Mouse (Mus musculus) heart, postnatal 4 days (tissue): ENCODE results near the gene Smarca4. TPM values are rescaled to one million over a fixed set of nuclear protein-coding genes. Genes with fewer than 3 reads are reported as not detected.
A peak's percentile ranks its signal among the peaks of the same experiment; 100 is the strongest.

Experiments used
- DNase-seq: peaks from one replicate; pipeline ENCODE4 v3.0.0; 2021
- total RNA-seq, 2 experiments: library from RNA; stranded (reverse); gene quantifications; 2 replicates each; pipeline ENCODE4 v1.2.3; 2021

Smarca4 gene
- total RNA-seq, 2 experiments from 2014 or later: 74.5 to 80.1 TPM

GRCm38 (mm10) chr9:21724147-21724536, 108.2 kb downstream of the Smarca4 start:
- peak; percentile 94 for DNase-seq

GRCm38 (mm10) chr9:21725224-21726121, 109.5 kb downstream of the Smarca4 start:
- DNase-seq: no peak

GRCm38 (mm10) chr9:21726218-21726975, 110.4 kb downstream of the Smarca4 start:
- no peak for DNase-seq

DNA sequence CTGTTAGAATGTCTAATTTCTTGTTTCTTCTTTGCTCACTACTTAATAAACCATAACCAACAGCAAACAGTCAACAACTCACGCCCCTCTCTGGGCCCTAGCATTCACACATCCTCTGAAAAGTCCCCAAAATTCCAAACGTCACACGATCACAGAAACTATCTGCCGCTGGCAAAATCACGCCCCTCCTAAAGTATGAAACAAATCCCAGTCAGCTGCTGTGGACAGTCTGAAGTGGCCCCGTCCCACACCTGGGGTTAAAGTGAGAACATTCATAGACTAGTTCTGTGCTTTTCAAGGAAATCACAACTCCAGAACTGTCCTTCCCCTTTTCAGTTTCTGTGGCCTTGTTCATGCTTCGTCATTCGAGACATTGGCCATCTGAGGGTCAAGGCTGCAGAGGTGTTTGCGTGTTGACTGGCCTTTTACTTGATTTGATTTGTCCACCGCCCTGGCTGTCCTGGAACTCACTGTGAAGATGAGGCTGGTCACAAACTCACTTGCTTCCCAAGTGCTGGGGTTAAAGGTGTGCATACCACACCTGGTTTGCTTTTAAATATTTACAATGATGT, 112.4 kb downstream of the Smarca4 start:
- DNase-seq: no peak

GRCm38 (mm10) chr9:21729264-21729663, 113.3 kb downstream of the Smarca4 start:
- DNase-seq: no peak

GRCm38 (mm10) chr9:21732288-21732687, 116.3 kb downstream of the Smarca4 start:
- no peak for DNase-seq

DNA sequence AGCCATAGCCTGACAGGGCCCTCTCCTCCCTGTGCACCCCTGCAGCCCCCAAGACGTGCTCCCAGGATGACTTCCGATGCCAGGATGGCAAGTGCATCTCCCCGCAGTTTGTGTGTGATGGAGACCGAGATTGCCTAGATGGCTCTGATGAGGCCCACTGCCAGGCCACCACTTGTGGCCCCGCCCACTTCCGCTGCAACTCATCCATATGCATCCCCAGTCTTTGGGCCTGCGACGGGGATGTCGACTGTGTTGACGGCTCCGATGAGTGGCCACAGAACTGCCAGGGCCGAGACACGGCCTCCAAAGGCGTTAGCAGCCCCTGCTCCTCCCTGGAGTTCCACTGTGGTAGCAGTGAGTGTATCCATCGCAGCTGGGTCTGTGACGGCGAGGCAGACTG, 117.5 kb downstream of the Smarca4 start:
- no peak for DNase-seq

DNA sequence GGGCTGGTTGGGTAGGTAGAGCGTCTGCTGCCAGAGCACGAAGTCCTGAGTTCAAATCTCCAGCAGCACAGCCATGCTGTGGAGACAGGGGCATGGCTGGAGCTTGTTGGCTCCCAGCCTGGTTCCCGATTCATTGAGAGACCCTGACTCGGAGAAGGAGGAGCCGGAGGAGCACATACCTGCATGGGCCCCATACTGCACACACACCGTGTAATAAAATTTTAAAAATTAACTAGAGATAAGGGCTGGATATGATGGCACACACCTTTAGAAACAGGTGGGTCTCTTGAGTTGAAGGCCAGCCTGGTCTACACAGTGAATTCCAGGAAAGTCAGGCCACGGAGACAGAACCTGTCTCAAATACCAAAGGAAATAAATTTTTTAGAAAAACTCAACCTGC, 118.0 kb downstream of the Smarca4 start:
- no peak for DNase-seq

GRCm38 (mm10) chr9:21735126-21735525, 119.2 kb downstream of the Smarca4 start:
- DNase-seq: no peak

DNA sequence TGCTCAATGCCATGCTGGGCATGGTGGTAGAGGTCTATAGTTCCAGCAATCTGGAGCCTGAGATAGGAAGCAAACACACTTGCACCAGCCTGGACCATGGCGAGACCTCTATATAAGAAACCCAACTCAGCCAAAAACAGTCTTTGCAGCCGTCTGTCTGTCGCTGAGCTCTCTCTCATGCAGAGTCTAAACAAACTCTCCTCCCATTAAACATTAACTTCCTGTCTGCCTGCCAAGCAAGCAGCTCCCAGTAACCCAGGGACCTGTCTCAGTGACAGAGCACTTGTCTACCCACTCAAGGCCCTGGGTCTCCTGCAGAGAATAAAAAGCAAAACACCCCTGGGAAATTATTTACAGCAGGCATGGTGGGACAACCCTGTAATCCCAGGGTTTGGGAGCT, 120.6 kb downstream of the Smarca4 start:
- no peak for DNase-seq

DNA sequence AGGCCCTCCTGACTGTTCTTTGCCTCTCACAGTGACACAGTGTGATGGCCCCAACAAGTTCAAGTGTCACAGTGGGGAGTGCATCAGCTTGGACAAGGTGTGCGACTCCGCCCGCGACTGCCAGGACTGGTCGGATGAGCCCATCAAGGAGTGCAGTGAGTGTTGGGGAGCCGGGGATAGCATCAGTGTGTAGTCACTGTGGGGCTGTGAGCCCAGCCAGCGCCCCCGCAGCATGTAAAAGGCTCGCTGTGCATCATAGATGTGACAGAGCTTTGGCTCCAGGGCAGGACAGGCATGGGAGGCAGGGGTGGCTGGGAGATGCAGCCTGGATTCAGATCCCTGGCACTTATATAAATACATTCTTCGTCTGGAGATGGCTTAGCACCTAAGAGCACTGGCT, 121.2 kb downstream of the Smarca4 start:
- no peak for DNase-seq

GRCm38 (mm10) chr9:21738776-21739175, 122.8 kb downstream of the Smarca4 start:
- DNase-seq: no peak

DNA sequence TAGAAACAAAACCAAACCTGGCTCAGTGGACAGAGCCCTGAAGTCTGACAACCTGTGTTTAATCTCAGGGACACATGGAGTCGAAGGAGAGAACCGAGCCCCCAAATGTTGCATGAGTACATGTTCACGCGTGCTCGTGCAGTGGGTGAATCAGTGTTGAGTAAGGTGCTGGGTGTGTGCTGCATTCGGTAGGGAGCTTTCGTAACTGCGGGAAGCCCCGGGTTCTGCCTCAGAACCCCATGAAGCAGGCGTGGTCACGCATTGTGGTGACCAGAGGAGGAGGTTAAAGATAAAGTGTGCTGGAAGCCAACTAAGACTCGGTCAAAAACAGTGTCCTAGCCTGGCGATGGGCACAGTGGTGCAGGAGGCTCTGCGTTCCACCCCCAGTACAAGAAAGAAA, 124.5 kb downstream of the Smarca4 start:
- DNase-seq: no peak

- DNase-seq: no peak
Measured at GRCm38 (mm10) chr9:21741514-21741913, 125.5 kb downstream of the Smarca4 start.

DNA sequence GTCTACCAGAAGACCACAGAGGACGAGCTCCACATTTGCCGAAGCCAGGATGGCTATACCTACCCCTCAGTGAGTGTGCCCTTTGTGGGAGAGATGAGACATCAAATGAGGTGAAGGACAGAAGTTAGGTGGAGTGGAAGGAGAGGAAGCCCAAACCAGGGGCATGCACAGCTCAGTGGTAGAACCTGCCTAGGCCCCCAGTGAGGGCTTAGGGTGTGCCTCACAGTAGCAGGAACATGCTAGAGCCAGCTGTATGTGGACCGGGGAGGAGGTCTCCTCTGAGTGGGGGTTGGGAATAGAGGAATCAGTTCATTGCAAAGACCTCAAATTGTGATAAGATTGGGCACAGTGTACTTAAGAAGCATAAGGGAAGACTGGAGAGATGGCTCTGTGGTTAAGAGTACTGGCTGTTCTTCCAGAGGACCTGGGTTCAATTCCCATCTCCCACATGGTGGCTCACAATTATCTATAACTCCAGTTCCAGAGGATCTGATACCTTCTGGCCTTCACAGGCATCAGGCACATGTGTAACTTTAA, 131.3 kb downstream of the Smarca4 start:
- no peak for DNase-seq

DNA sequence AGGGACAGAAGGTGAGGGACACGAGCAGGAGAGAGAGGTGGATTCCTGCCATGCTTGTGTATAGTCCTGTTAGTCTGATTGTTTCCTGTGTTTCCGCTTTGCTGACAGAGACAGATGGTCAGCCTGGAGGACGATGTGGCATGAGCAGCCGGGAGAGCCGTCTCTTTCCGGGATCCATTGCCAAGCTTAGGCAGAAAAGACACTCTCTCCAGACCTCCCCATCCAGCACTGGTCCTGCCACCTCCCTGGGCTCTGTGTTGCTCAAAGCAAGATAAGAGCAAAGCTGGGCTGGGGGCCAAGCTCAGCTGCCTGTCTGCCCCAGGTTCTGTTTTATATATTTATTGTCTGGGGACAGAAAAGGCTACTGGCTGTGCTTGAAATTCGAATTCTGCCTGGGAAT, 132.1 kb downstream of the Smarca4 start:
- peak; percentile 87 for DNase-seq

GRCm38 (mm10) chr9:21748491-21748890, 132.5 kb downstream of the Smarca4 start:
- DNase-seq: no peak

GRCm38 (mm10) chr9:21749382-21750118, 133.6 kb downstream of the Smarca4 start:
- DNase-seq: no peak

DNA sequence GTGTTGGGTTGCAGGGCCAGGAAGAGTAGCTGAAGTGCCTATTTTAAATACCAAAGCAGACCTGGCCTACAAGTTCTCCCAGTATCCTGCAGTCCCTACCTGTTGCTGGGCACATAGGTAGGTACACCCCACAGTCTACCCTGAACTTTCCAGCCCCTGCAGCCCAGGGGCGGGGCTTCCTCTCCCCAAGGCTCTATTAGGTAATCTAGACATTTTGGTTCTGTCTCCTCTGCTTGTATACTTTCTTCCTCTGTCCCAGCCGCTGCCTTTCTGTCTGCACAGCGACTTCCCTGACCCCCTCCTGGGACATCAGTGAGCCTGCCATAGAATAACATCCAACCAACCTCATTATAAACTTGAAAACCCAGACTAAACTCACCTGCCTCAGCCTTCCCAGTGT, 134.4 kb downstream of the Smarca4 start:
- no peak for DNase-seq

GRCm38 (mm10) chr9:21751347-21751746, 135.4 kb downstream of the Smarca4 start:
- DNase-seq: peak; percentile 73

GRCm38 (mm10) chr9:21752252-21752792, 136.4 kb downstream of the Smarca4 start:
- peak; percentile 73 for DNase-seq
